10 mouse cellular contexts compared by ENCODE assay signal in genomic region chr1:163338525-163339218, GRCm38 (mm10). TPM values are rescaled to one million over a fixed set of nuclear protein-coding genes. Genes with fewer than 3 reads are reported as not detected.
DNase-seq lines count a peak whose midpoint lies in the region; ATAC-seq lines count a peak whose summit lies in the region.
"Had no signal": no experiment of that assay in that cellular context is flagged by ENCODE, and none has a peak within 500 bp of the region (broad histone marks: within the 10 kb centered on the region; RNA-seq: fewer than 3 reads in every experiment).

No protein-coding gene starts in this region.

- H3K36me3 ChIP-seq in hindbrain, embryonic 11.5 days (ENCODE audit: control insufficient read depth, insufficient read depth, low read length), result no peaks in the 10 kb centered on the region
- no peaks in the 10 kb centered on the region for H3K36me3 ChIP-seq in hindbrain, embryonic 10.5 days
- H3K36me3 ChIP-seq in embryonic facial prominence, embryonic 14.5 days (ENCODE audit: control insufficient read depth, insufficient read depth, low read length), result no peaks in the 10 kb centered on the region
- no peaks in the 10 kb centered on the region for H3K36me3 ChIP-seq in hindbrain, embryonic 15.5 days
- no peaks in the 10 kb centered on the region for H3K36me3 ChIP-seq in kidney, embryonic 14.5 days (ENCODE audit: control insufficient read depth, insufficient read depth, low read length)
- H3K36me3 ChIP-seq: G1E; liver, embryonic 13.5 days; stomach, embryonic 15.5 days had no signal

- no peaks in the 10 kb centered on the region for H3K9me3 ChIP-seq in hindbrain, embryonic 11.5 days (ENCODE audit: control insufficient read depth, low read length)
- H3K9me3 ChIP-seq in hindbrain, embryonic 10.5 days, result no peaks in the 10 kb centered on the region
- H3K9me3 ChIP-seq in embryonic facial prominence, embryonic 14.5 days (ENCODE audit: control insufficient read depth, low read length), result no peaks in the 10 kb centered on the region
- H3K9me3 ChIP-seq in hindbrain, embryonic 15.5 days, result no peaks in the 10 kb centered on the region
- no peaks in the 10 kb centered on the region for H3K9me3 ChIP-seq in kidney, embryonic 14.5 days (ENCODE audit: control insufficient read depth, low read length)
- H3K9me3 ChIP-seq: G1E; stomach, embryonic 15.5 days had no signal

- H3K4me3 ChIP-seq in hindbrain, embryonic 11.5 days (ENCODE audit: low read depth, low read length), result no peak overlapping the region
- no peak overlapping the region for H3K4me3 ChIP-seq in hindbrain, embryonic 10.5 days
- H3K4me3 ChIP-seq in embryonic facial prominence, embryonic 14.5 days (ENCODE audit: low read depth, low read length), result no peak overlapping the region
- H3K4me3 ChIP-seq in hindbrain, embryonic 15.5 days, result no peak overlapping the region
- no peak overlapping the region for H3K4me3 ChIP-seq in kidney, embryonic 14.5 days (ENCODE audit: low read length)
- H3K4me3 ChIP-seq: liver, embryonic 13.5 days; stomach, embryonic 15.5 days had no signal

- no peak overlapping the region for H3K4me2 ChIP-seq in hindbrain, embryonic 11.5 days (replicated peaks; ENCODE audit: low read depth, low read length)
- no peak overlapping the region for H3K4me2 ChIP-seq in embryonic facial prominence, embryonic 14.5 days (ENCODE audit: low read depth, low read length)
- H3K4me2 ChIP-seq in hindbrain, embryonic 15.5 days, result no peak overlapping the region
- no peak overlapping the region for H3K4me2 ChIP-seq in kidney, embryonic 14.5 days (replicated peaks; ENCODE audit: low read depth, low read length)
- H3K4me2 ChIP-seq: liver, embryonic 13.5 days; stomach, embryonic 15.5 days had no signal

- no peak overlapping the region for H3K27ac ChIP-seq in hindbrain, embryonic 11.5 days (ENCODE audit: low read depth, low read length)
- H3K27ac ChIP-seq in hindbrain, embryonic 10.5 days, result no peak overlapping the region
- no peak overlapping the region for H3K27ac ChIP-seq in embryonic facial prominence, embryonic 14.5 days (replicated peaks; ENCODE audit: low read depth, low read length)
- H3K27ac ChIP-seq in hindbrain, embryonic 15.5 days (replicated peaks), result no peak overlapping the region
- no peak overlapping the region for H3K27ac ChIP-seq in kidney, embryonic 14.5 days (ENCODE audit: low read depth, low read length)
- H3K27ac ChIP-seq: liver, embryonic 13.5 days; stomach, embryonic 15.5 days had no signal

- 0 out of 2 replicates have a peak, but pooled peaks have one; percentile 25 for ATAC-seq in hindbrain, embryonic 11.5 days (ENCODE audit: low FRiP score)
- ATAC-seq in embryonic facial prominence, embryonic 14.5 days (ENCODE audit: low read depth), result no peak
- peak; percentile 80 for ATAC-seq in hindbrain, embryonic 15.5 days (ENCODE audit: low FRiP score, low read depth)
- no peak for ATAC-seq in kidney, embryonic 14.5 days (ENCODE audit: low FRiP score, low TSS enrichment)
- no peak for ATAC-seq in megakaryocyte progenitor cell, adult 5-6 weeks (replicated peaks; ENCODE audit: poor library complexity)

- 60% methylated on average over 7 of the region's 7 CpGs for WGBS in hindbrain, embryonic 11.5 days
- WGBS in hindbrain, embryonic 10.5 days, result 72% methylated on average over 7 of the region's 7 CpGs
- WGBS in embryonic facial prominence, embryonic 14.5 days, result 31% methylated on average over 7 of the region's 7 CpGs
- WGBS in hindbrain, embryonic 15.5 days, result 58% methylated on average over 7 of the region's 7 CpGs
- 78% methylated on average over 7 of the region's 7 CpGs for WGBS in kidney, embryonic 14.5 days

- no peaks in the 10 kb centered on the region for H3K4me1 ChIP-seq in hindbrain, embryonic 11.5 days (replicated peaks; ENCODE audit: control insufficient read depth, insufficient read depth, low read length)
- H3K4me1 ChIP-seq in hindbrain, embryonic 10.5 days (replicated peaks), result no peaks in the 10 kb centered on the region
- no peaks in the 10 kb centered on the region; the same call in 1 of the 2 replicates for H3K4me1 ChIP-seq in embryonic facial prominence, embryonic 14.5 days (ENCODE audit: control insufficient read depth, insufficient read depth, low read length)
- H3K4me1 ChIP-seq in hindbrain, embryonic 15.5 days (replicated peaks), result no peaks in the 10 kb centered on the region
- no peaks in the 10 kb centered on the region for H3K4me1 ChIP-seq in kidney, embryonic 14.5 days (ENCODE audit: control insufficient read depth, insufficient read depth, low read length)
- H3K4me1 ChIP-seq: liver, embryonic 13.5 days; stomach, embryonic 15.5 days had no signal

- no peaks in the 10 kb centered on the region for H3K27me3 ChIP-seq in hindbrain, embryonic 11.5 days (ENCODE audit: control insufficient read depth, insufficient read depth, low read length)
- no peaks in the 10 kb centered on the region for H3K27me3 ChIP-seq in hindbrain, embryonic 10.5 days (ENCODE audit: insufficient read depth, poor library complexity, severe bottlenecking)
- no peaks in the 10 kb centered on the region for H3K27me3 ChIP-seq in embryonic facial prominence, embryonic 14.5 days (replicated peaks; ENCODE audit: control insufficient read depth, insufficient read depth, low read length)
- no peaks in the 10 kb centered on the region for H3K27me3 ChIP-seq in hindbrain, embryonic 15.5 days
- no peaks in the 10 kb centered on the region for H3K27me3 ChIP-seq in kidney, embryonic 14.5 days (ENCODE audit: control insufficient read depth, insufficient read depth, low read length)
- H3K27me3 ChIP-seq: liver, embryonic 13.5 days; stomach, embryonic 15.5 days had no signal

- DNase-seq in hindbrain, embryonic 11.5 days (ENCODE audit: low spot score), result peak; percentile 16
- DNase-seq in hindbrain, embryonic 10.5 days (ENCODE audit: low spot score), result no peak
- DNase-seq in Muller cell, postnatal 12 days (ENCODE audit: inconsistent ontology term), result peak; percentile 55
- peak; percentile 68 for DNase-seq in embryonic facial prominence, embryonic 14.5 days (ENCODE audit: low spot score)
- DNase-seq: liver, embryonic 13.5 days had no signal

- no peak overlapping the region for H3K9ac ChIP-seq in hindbrain, embryonic 11.5 days (ENCODE audit: low read depth, low read length)
- no peak overlapping the region for H3K9ac ChIP-seq in embryonic facial prominence, embryonic 14.5 days (ENCODE audit: low read depth, low read length)
- no peak overlapping the region for H3K9ac ChIP-seq in hindbrain, embryonic 15.5 days
- no peak overlapping the region for H3K9ac ChIP-seq in kidney, embryonic 14.5 days (ENCODE audit: low read depth, low read length)
- H3K9ac ChIP-seq: liver, embryonic 13.5 days; stomach, embryonic 15.5 days had no signal

RNA-seq across cellular contexts. Expression of gene Prrx1, which starts 25.2 kb away (rescaled TPM):
- polyA plus RNA-seq in hindbrain, embryonic 11.5 days (2014; fragmentation: Nextera tagmentation; extraction: Ambion mirVana), result 51.8 and 71.0 TPM in 2 replicates
- polyA plus RNA-seq in hindbrain, embryonic 10.5 days (2016; fragmentation: Nextera tagmentation; extraction: Ambion mirVana), result 28.9 and 33.1 TPM in 2 replicates
- polyA plus RNA-seq in embryonic facial prominence, embryonic 14.5 days (2014; fragmentation: Nextera tagmentation; extraction: Ambion mirVana), result 100 and 105 TPM in 2 replicates
- polyA plus RNA-seq in hindbrain, embryonic 15.5 days (2015; fragmentation: Nextera tagmentation; extraction: Ambion mirVana), result 4.1 and 5.2 TPM in 2 replicates
- 6.6 and 7.0 TPM in 2 replicates for polyA plus RNA-seq in kidney, embryonic 14.5 days (2014; fragmentation: Nextera tagmentation; extraction: Ambion mirVana)
- total RNA-seq in megakaryocyte progenitor cell, adult 5-6 weeks (2015), result not detected in 2 replicates
- not detected in 2 replicates for total RNA-seq in megakaryocyte progenitor cell, adult 5-6 weeks (2017)
- polyA plus RNA-seq: G1E had no signal

Comparison
In these comparisons a context has a peak if more than half of its experiments do, and no peak if none do; other contexts are left out.
1. ATAC-seq: peak in hindbrain, embryonic 11.5 days (single experiment) and hindbrain, embryonic 15.5 days (single experiment); none in embryonic facial prominence, embryonic 14.5 days (single experiment), kidney, embryonic 14.5 days (single experiment) and megakaryocyte progenitor cell, adult 5-6 weeks (single experiment).